Mouse (Mus musculus) layer of hippocampus, adult 18-20 months (tissue): ENCODE data around the gene Abcb8. TPM values are rescaled to one million over a fixed set of nuclear protein-coding genes. Genes with fewer than 3 reads are reported as not detected.

ENCODE experiments used
- DNase-seq, 2 experiments: peaks; one replicate each; pipeline ENCODE4 v3.0.0; 2022; ENCODE audit warnings: low spot score in 2 of 2
- total RNA-seq, 2 experiments: library from RNA; stranded (reverse); gene quantifications; 2 replicates each; pipeline ENCODE4 v1.2.3; 2021

The Abcb8 gene
- total RNA-seq, 2 experiments from 2014 or later: 57.0 to 60.1 TPM

- no peak for DNase-seq
Observed at GRCm38 (mm10) chr5:24365528-24365927, 27.9 kb upstream of the Abcb8 start.

GRCm38 (mm10) chr5:24366426-24366825, 27.0 kb upstream of the Abcb8 start:
- DNase-seq: no peak

- no peak for DNase-seq
Observed at GRCm38 (mm10) chr5:24369767-24370166, 23.7 kb upstream of the Abcb8 start.

GRCm38 (mm10) chr5:24373807-24374206, 19.7 kb upstream of the Abcb8 start:
- DNase-seq: no peak

- peak in 1 of 2 experiments; percentile 69 for DNase-seq
Observed at GRCm38 (mm10) chr5:24374216-24374615, 19.2 kb upstream of the Abcb8 start.

GRCm38 (mm10) chr5:24374666-24375328, 18.7 kb upstream of the Abcb8 start:
- DNase-seq: no peak

- no peak for DNase-seq
Observed at GRCm38 (mm10) chr5:24378700-24379099, 14.8 kb upstream of the Abcb8 start.

- no peak for DNase-seq
Observed at GRCm38 (mm10) chr5:24379501-24379900, 14.0 kb upstream of the Abcb8 start.

- no peak for DNase-seq
Observed at GRCm38 (mm10) chr5:24380499-24380898, 13.0 kb upstream of the Abcb8 start.

- no peak for DNase-seq
Observed at GRCm38 (mm10) chr5:24381486-24381885, 12.0 kb upstream of the Abcb8 start.

- no peak for DNase-seq
Observed at GRCm38 (mm10) chr5:24381988-24382387, 11.5 kb upstream of the Abcb8 start.

- peak; percentile 88 to 95 for DNase-seq
Observed at GRCm38 (mm10) chr5:24383026-24383859, 10.2 kb upstream of the Abcb8 start.

GRCm38 (mm10) chr5:24384407-24384806, 9.1 kb upstream of the Abcb8 start:
- peak; percentile 26 to 50 for DNase-seq

GRCm38 (mm10) chr5:24385374-24385773, 8.1 kb upstream of the Abcb8 start:
- no peak for DNase-seq

- no peak for DNase-seq
Observed at GRCm38 (mm10) chr5:24385887-24386550, 7.4 kb upstream of the Abcb8 start.

- DNase-seq: peak; percentile 57 to 71
Observed at GRCm38 (mm10) chr5:24387264-24388241, 5.9 kb upstream of the Abcb8 start.

GRCm38 (mm10) chr5:24388246-24388915, 5.1 kb upstream of the Abcb8 start:
- DNase-seq: no peak

- no peak for DNase-seq
Observed at GRCm38 (mm10) chr5:24389011-24389657, 4.3 kb upstream of the Abcb8 start.

GRCm38 (mm10) chr5:24389658-24390020, 3.8 kb upstream of the Abcb8 start:
- no peak for DNase-seq

- DNase-seq: no peak
Observed at GRCm38 (mm10) chr5:24391864-24392263, 1.6 kb upstream of the Abcb8 start, which contains the start of gene Atg9b. Atg9b (minus strand) TSS chr5:24392143.
